Mouse (Mus musculus) limb, embryonic 11.5 days (tissue): ENCODE data around the gene Gm11549. TPM values are rescaled to one million over a fixed set of nuclear protein-coding genes. Genes with fewer than 3 reads are reported as not detected.

ENCODE experiments used
- ATAC-seq: fragments of 200-750 bp; cut with Nextera tagmentation; 2 replicates; pipeline ENCODE4 v1.8.0; 2017; ENCODE audit warnings: low read depth; ENCODE audit not compliant: insufficient number of reproducible peaks, low FRiP score, low TSS enrichment
- DNase-seq: peaks from one replicate; pipeline ENCODE4 v3.0.0-alpha.2; 2015; ENCODE audit warnings: low spot score
- H3K27ac ChIP-seq: fragments of 300-500 bp; sonication (generic); replicated peaks from 2 replicates; pipeline ENCODE4 v1.5.1; 2014; ENCODE audit warnings: low read depth, mild to moderate bottlenecking, low read length
- H3K27me3 ChIP-seq: fragments of 300-500 bp; sonication (generic); 2 replicates; pipeline ENCODE4 v1.6.1; 2014; ENCODE audit warnings: mild to moderate bottlenecking, low read length, mixed read lengths; ENCODE audit not compliant: control insufficient read depth, insufficient read depth
- H3K36me3 ChIP-seq: fragments of 300-500 bp; sonication (generic); 2 replicates; pipeline ENCODE4 v1.6.1; 2014; ENCODE audit warnings: mild to moderate bottlenecking, low read length, moderate library complexity, mixed read lengths; ENCODE audit not compliant: control insufficient read depth, insufficient read depth
- H3K4me1 ChIP-seq: fragments of 300-500 bp; sonication (generic); 2 replicates; pipeline ENCODE4 v1.6.1; 2014; ENCODE audit warnings: low read length, mixed read lengths; ENCODE audit not compliant: control insufficient read depth, insufficient read depth
- H3K4me2 ChIP-seq: fragments of 300-500 bp; sonication (generic); 2 replicates; pipeline ENCODE4 v1.6.1; 2014; ENCODE audit warnings: low read depth, mild to moderate bottlenecking, moderate library complexity; ENCODE audit not compliant: severe bottlenecking
- H3K4me3 ChIP-seq: fragments of 300-500 bp; sonication (generic); 2 replicates; pipeline ENCODE4 v1.5.1; 2014; ENCODE audit warnings: low read depth, low read length
- H3K9ac ChIP-seq: fragments of 300-500 bp; sonication (generic); 2 replicates; pipeline ENCODE4 v1.6.1; 2014; ENCODE audit warnings: mild to moderate bottlenecking, low read length
- H3K9me3 ChIP-seq: fragments of 300-500 bp; sonication (generic); 2 replicates; pipeline ENCODE4 v1.6.1; 2016; ENCODE audit warnings: low read length; ENCODE audit not compliant: control insufficient read depth
- WGBS: fragments of 180-500 bp; shearing (Covaris S2); extraction: QIAGEN DNeasy Blood & Tissue Kit; methylation state at CpG from one replicate; pipeline ENCODE4 v1.1.7; 2014; 5-methylcytosine and 5-hydroxymethylcytosine counted together
- polyA plus RNA-seq: library from polyadenylated mRNA; unstranded; fragments of >200 nt; fragmentation: Nextera tagmentation; extraction: Ambion mirVana; gene quantifications from 2 replicates; pipeline ENCODE4 v1.2.1, GENCODE M21; 2014

The Gm11549 gene
- polyA plus RNA-seq, 1 experiment from 2014 or later = not detected

GRCm38 (mm10) chr3:36531242-36531641, 9.6 kb upstream of the Gm11549 start:
- ATAC-seq = no peak
- H3K4me1 ChIP-seq = no peaks in the 10 kb centered on the region
- WGBS = 51% methylated on average over 2 of the region's 2 CpGs
- H3K27ac ChIP-seq = no peak overlapping the region
- no peaks in the 10 kb centered on the region for H3K9me3 ChIP-seq
- no peaks in the 10 kb centered on the region for H3K36me3 ChIP-seq
- H3K27me3 ChIP-seq = no peaks in the 10 kb centered on the region
- no peak overlapping the region for H3K4me3 ChIP-seq
- H3K9ac ChIP-seq = no peak overlapping the region
- DNase-seq = no peak
- H3K4me2 ChIP-seq = no peak overlapping the region

- no peak overlapping the region for H3K9ac ChIP-seq
- no peak overlapping the region for H3K4me2 ChIP-seq
- no peak overlapping the region for H3K27ac ChIP-seq
- no peak overlapping the region for H3K4me3 ChIP-seq
- no peaks in the 10 kb centered on the region for H3K4me1 ChIP-seq
- DNase-seq (no peak), ATAC-seq (no peak)
- H3K36me3 ChIP-seq = no peaks in the 10 kb centered on the region
- no peaks in the 10 kb centered on the region for H3K27me3 ChIP-seq
- H3K9me3 ChIP-seq = no peaks in the 10 kb centered on the region
- 81% methylated on average over 5 of the region's 5 CpGs for WGBS
These were observed 9.2 kb upstream of the Gm11549 start for GRCm38 (mm10) chr3:36530781-36531180.

GRCm38 (mm10) chr3:36530345-36530744, 8.7 kb upstream of the Gm11549 start:
- H3K27me3 ChIP-seq = no peaks in the 10 kb centered on the region
- no peaks in the 10 kb centered on the region for H3K9me3 ChIP-seq
- no peak for DNase-seq
- H3K9ac ChIP-seq = no peak overlapping the region
- H3K27ac ChIP-seq = no peak overlapping the region
- ATAC-seq = no peak
- WGBS = 82% methylated on average over 6 of the region's 6 CpGs
- no peak overlapping the region for H3K4me2 ChIP-seq
- H3K4me1 ChIP-seq = no peaks in the 10 kb centered on the region
- H3K4me3 ChIP-seq = no peak overlapping the region
- no peaks in the 10 kb centered on the region for H3K36me3 ChIP-seq

- Histone ChIP-seq H3K27me3 (peaks cover 31% of the 10 kb centered on the region), H3K4me2 (no peak overlapping the region), H3K9ac (no peak overlapping the region), H3K4me3 (no peak overlapping the region), H3K36me3 (no peaks in the 10 kb centered on the region), H3K27ac (no peak overlapping the region), H3K4me1 (no peaks in the 10 kb centered on the region), H3K9me3 (no peaks in the 10 kb centered on the region)
- DNase-seq = no peak
- WGBS = 88% methylated on average over 3 of the region's 3 CpGs
- ATAC-seq = no peak
These were observed 2.9 kb upstream of the Gm11549 start for GRCm38 (mm10) chr3:36524466-36524865.

GRCm38 (mm10) chr3:36522137-36522536, 524 bp upstream of the Gm11549 start:
- 11% methylated on average over 4 of the region's 4 CpGs for WGBS
- Histone ChIP-seq H3K9ac (no peak overlapping the region), H3K9me3 (no peaks in the 10 kb centered on the region), H3K27ac (no peak overlapping the region), H3K36me3 (no peaks in the 10 kb centered on the region), H3K27me3 (peaks cover 34% of the 10 kb centered on the region), H3K4me2 (no peak overlapping the region), H3K4me3 (no peak overlapping the region), H3K4me1 (no peaks in the 10 kb centered on the region)
- ATAC-seq = no peak
- no peak for DNase-seq

GRCm38 (mm10) chr3:36516196-36516595, 5.4 kb downstream of the Gm11549 start:
- Histone ChIP-seq H3K4me3 (no peak overlapping the region), H3K36me3 (no peaks in the 10 kb centered on the region), H3K4me1 (no peaks in the 10 kb centered on the region), H3K4me2 (no peak overlapping the region), H3K27ac (no peak overlapping the region), H3K27me3 (peaks cover 16% of the 10 kb centered on the region), H3K9me3 (no peaks in the 10 kb centered on the region), H3K9ac (no peak overlapping the region)
- ATAC-seq (no peak), DNase-seq (no peak)
- WGBS = 95% methylated on average over 9 of the region's 9 CpGs

GRCm38 (mm10) chr3:36511491-36511890, 10.1 kb downstream of the Gm11549 start:
- WGBS = 82% methylated on average over 6 of the region's 6 CpGs

GRCm38 (mm10) chr3:36505809-36506735, 15.5 kb downstream of the Gm11549 start:
- Histone ChIP-seq H3K9ac (no peak overlapping the region), H3K36me3 (no peaks in the 10 kb centered on the region), H3K4me2 (no peak overlapping the region), H3K4me1 (no peaks in the 10 kb centered on the region), H3K27me3 (no peaks in the 10 kb centered on the region), H3K9me3 (no peaks in the 10 kb centered on the region), H3K27ac (no peak overlapping the region), H3K4me3 (no peak overlapping the region)
- 75% methylated on average over 10 of the region's 10 CpGs for WGBS
- no peak for DNase-seq
- no peak for ATAC-seq

More at GRCm38 (mm10) chr3:36511491-36511890, 10.1 kb downstream of the Gm11549 start:
- no peak overlapping the region for H3K27ac ChIP-seq
- H3K27me3 ChIP-seq = no peaks in the 10 kb centered on the region
- DNase-seq (no peak), ATAC-seq (no peak)
- no peaks in the 10 kb centered on the region for H3K36me3 ChIP-seq
- H3K4me1 ChIP-seq = no peaks in the 10 kb centered on the region
- no peak overlapping the region for H3K4me3 ChIP-seq
- no peak overlapping the region for H3K4me2 ChIP-seq
- H3K9ac ChIP-seq = no peak overlapping the region
- H3K9me3 ChIP-seq = no peaks in the 10 kb centered on the region
